Mouse (Mus musculus): Measurements from ENCODE around the gene Zcchc24. TPM values are rescaled to one million over a fixed set of nuclear protein-coding genes. Genes with fewer than 3 reads are reported as not detected.

Gene Zcchc24
- polyA plus RNA-seq, 1 experiment from 2014 or later = 11.4 TPM

GRCm38 (mm10) chr14:25767725-25768203 is 1.1 kb downstream of the Zcchc24 start:
- H3K9ac ChIP-seq (ENCODE audit: low read length) = peak overlapping the region; percentile 61
- peak overlapping the region; percentile 87 for H3K4me2 ChIP-seq
- H3K4me3 ChIP-seq (ENCODE audit: low read depth, low read length) = peak overlapping the region; percentile 54
- H3K4me1 ChIP-seq (ENCODE audit: control insufficient read depth, insufficient read depth, low read length) = peaks cover 25% of the 10 kb centered on the region
- H3K27me3 ChIP-seq (ENCODE audit: control insufficient read depth, insufficient read depth, low read length) = peaks cover 7% of the 10 kb centered on the region
- no peaks in the 10 kb centered on the region for H3K9me3 ChIP-seq (ENCODE audit: control insufficient read depth, low read length)
- H3K27ac ChIP-seq (ENCODE audit: low read depth, low read length) = no peak overlapping the region
- WGBS = 21% methylated on average over 6 of the region's 6 CpGs
- no peaks in the 10 kb centered on the region for H3K36me3 ChIP-seq (ENCODE audit: control insufficient read depth, insufficient read depth, low read length)
- DNase-seq (ENCODE audit: low spot score, missing footprints) (peak; percentile 91), ATAC-seq (ENCODE audit: low FRiP score) (no peak)

DNA sequence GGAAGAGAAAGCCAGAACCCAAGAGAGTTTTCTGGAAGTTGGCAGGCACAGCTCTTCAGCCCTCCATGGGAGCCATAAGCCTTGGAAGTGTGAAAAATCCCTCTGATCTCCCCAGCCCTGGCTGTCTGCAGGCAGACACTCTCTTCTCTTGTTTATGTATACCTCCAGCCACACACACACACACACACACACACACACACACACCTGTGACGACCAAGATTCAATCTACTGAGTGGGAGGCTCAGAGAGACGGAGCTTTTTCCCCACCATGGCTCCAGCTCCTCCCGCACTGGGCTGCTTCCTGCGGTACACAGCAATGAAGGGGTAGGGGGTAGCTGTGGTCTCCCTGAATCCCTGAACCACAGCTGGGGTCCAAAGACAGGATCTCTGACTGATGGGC is 2.4 kb downstream of the Zcchc24 start:
- ATAC-seq (ENCODE audit: low FRiP score) = no peak
- DNase-seq (ENCODE audit: low spot score, missing footprints) = no peak
- Histone ChIP-seq H3K9me3 (ENCODE audit: control insufficient read depth, low read length) (no peaks in the 10 kb centered on the region), H3K27ac (ENCODE audit: low read depth, low read length) (no peak overlapping the region), H3K9ac (ENCODE audit: low read length) (no peak overlapping the region; the same call in 1 of the 2 replicates), H3K4me1 (ENCODE audit: control insufficient read depth, insufficient read depth, low read length) (peaks cover 25% of the 10 kb centered on the region), H3K36me3 (ENCODE audit: control insufficient read depth, insufficient read depth, low read length) (no peaks in the 10 kb centered on the region), H3K27me3 (ENCODE audit: control insufficient read depth, insufficient read depth, low read length) (peaks cover 7% of the 10 kb centered on the region), H3K4me2 (peak overlapping the region; percentile 87), H3K4me3 (ENCODE audit: low read depth, low read length) (no peak overlapping the region)
- WGBS = 57% methylated on average over 4 of the region's 4 CpGs

GRCm38 (mm10) chr14:25765921-25766320 is 2.9 kb downstream of the Zcchc24 start:
- peaks cover 25% of the 10 kb centered on the region for H3K4me1 ChIP-seq (ENCODE audit: control insufficient read depth, insufficient read depth, low read length)
- no peaks in the 10 kb centered on the region for H3K9me3 ChIP-seq (ENCODE audit: control insufficient read depth, low read length)
- ATAC-seq (ENCODE audit: low FRiP score) (peak; percentile 27), DNase-seq (ENCODE audit: low spot score, missing footprints) (no peak)
- no peak overlapping the region for H3K9ac ChIP-seq (ENCODE audit: low read length)
- H3K4me3 ChIP-seq (ENCODE audit: low read depth, low read length) = no peak overlapping the region
- peak overlapping the region; percentile 12 for H3K4me2 ChIP-seq
- 19% methylated on average over 8 of the region's 8 CpGs for WGBS
- H3K27ac ChIP-seq (ENCODE audit: low read depth, low read length) = no peak overlapping the region
- H3K36me3 ChIP-seq (ENCODE audit: control insufficient read depth, insufficient read depth, low read length) = no peaks in the 10 kb centered on the region
- peaks cover 7% of the 10 kb centered on the region for H3K27me3 ChIP-seq (ENCODE audit: control insufficient read depth, insufficient read depth, low read length)

GRCm38 (mm10) chr14:25765146-25765545 is 3.7 kb downstream of the Zcchc24 start:
- H3K4me2 ChIP-seq = no peak overlapping the region
- DNase-seq (ENCODE audit: low spot score, missing footprints) (no peak), ATAC-seq (ENCODE audit: low FRiP score) (no peak)
- H3K9ac ChIP-seq (ENCODE audit: low read length) = no peak overlapping the region
- no peak overlapping the region for H3K27ac ChIP-seq (ENCODE audit: low read depth, low read length)
- WGBS = 40% methylated on average over 12 of the region's 12 CpGs
- H3K36me3 ChIP-seq (ENCODE audit: control insufficient read depth, insufficient read depth, low read length) = no peaks in the 10 kb centered on the region
- no peaks in the 10 kb centered on the region for H3K9me3 ChIP-seq (ENCODE audit: control insufficient read depth, low read length)
- peaks cover 7% of the 10 kb centered on the region for H3K27me3 ChIP-seq (ENCODE audit: control insufficient read depth, insufficient read depth, low read length)
- peaks cover 25% of the 10 kb centered on the region for H3K4me1 ChIP-seq (ENCODE audit: control insufficient read depth, insufficient read depth, low read length)
- H3K4me3 ChIP-seq (ENCODE audit: low read depth, low read length) = no peak overlapping the region

DNA sequence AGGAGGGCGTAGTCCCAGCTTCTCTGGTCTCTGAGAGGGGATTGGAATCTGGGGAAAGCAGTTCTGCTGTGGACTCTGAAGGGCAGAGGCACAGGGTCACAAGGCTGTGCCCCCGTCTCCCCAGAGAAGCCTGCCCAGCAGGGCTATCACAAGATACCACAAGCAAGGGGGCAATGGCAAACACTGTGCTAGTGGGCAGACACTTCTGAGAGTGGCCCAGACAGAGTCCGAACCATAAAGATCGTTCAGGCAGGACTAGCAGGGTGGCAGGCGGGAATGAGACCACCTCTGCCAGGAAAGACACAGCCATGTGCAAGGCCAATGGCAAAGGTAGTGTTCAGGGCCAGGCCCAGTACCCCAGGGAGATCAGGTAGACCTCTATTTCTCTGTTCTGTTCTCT is 7.7 kb downstream of the Zcchc24 start:
- WGBS = 92% methylated on average over 5 of the region's 5 CpGs
- no peak overlapping the region for H3K27ac ChIP-seq (ENCODE audit: low read depth, low read length)
- no peaks in the 10 kb centered on the region for H3K9me3 ChIP-seq (ENCODE audit: control insufficient read depth, low read length)
- no peak overlapping the region for H3K4me2 ChIP-seq
- H3K4me3 ChIP-seq (ENCODE audit: low read depth, low read length) = no peak overlapping the region
- DNase-seq (ENCODE audit: low spot score, missing footprints) (no peak), ATAC-seq (ENCODE audit: low FRiP score) (no peak)
- peaks cover 7% of the 10 kb centered on the region for H3K4me1 ChIP-seq (ENCODE audit: control insufficient read depth, insufficient read depth, low read length)
- H3K36me3 ChIP-seq (ENCODE audit: control insufficient read depth, insufficient read depth, low read length) = no peaks in the 10 kb centered on the region
- no peaks in the 10 kb centered on the region for H3K27me3 ChIP-seq (ENCODE audit: control insufficient read depth, insufficient read depth, low read length)
- no peak overlapping the region for H3K9ac ChIP-seq (ENCODE audit: low read length)

DNA sequence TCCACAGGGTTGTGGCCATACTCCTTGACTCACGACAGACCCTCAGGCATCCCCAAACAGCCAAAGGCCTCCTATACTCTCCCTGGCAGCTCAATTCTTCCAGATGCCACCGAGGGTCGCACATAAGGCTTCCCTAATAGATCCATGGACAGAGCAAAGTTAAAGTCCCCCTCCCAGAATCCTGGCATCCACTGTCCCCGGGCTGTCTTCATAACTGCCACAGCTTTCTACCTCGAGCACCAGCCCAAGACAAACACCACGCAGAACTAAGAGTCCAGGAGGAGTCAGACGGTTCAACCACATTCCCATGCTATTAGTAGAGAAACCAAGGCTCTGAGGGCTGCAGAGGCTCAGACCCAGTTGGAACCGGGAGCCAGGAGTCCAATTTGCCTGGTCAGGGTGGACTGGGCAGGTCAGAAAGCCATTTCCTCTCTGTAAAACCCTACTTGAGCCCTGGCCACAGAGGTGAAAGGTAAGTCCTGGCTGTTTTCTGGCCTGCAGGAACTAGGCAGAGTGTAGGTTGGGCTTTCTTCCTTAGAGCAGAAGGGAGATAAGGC is 8.8 kb downstream of the Zcchc24 start:
- Histone ChIP-seq H3K9ac (ENCODE audit: low read length) (no peak overlapping the region), H3K36me3 (ENCODE audit: control insufficient read depth, insufficient read depth, low read length) (no peaks in the 10 kb centered on the region), H3K4me1 (ENCODE audit: control insufficient read depth, insufficient read depth, low read length) (no peaks in the 10 kb centered on the region; the same call in 1 of the 2 replicates), H3K27me3 (ENCODE audit: control insufficient read depth, insufficient read depth, low read length) (no peaks in the 10 kb centered on the region), H3K4me3 (ENCODE audit: low read depth, low read length) (no peak overlapping the region), H3K27ac (ENCODE audit: low read depth, low read length) (no peak overlapping the region), H3K9me3 (ENCODE audit: control insufficient read depth, low read length) (no peaks in the 10 kb centered on the region), H3K4me2 (no peak overlapping the region)
- ATAC-seq (ENCODE audit: low FRiP score) = no peak
- DNase-seq (ENCODE audit: low spot score, missing footprints) = no peak
- 75% methylated on average over 8 of the region's 8 CpGs for WGBS

DNA sequence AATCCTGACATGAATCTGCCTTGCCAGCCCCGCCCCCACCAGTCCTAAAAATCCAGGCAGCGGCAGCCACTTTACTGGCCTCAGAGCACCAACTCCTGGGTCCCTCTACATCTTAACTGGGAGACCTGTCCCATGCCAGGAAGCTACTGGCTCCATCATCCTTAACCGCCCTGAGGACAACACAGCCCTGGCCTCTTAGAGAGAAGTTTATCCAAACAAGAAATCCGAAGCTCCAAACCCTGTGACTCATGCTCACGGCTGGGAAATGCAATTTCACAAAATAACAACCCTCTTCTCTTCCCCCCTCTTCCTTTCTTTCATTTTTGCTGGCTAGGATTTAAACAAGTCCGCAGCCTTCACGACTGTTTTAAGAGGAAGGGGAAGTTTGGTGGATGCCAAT is 9.3 kb downstream of the Zcchc24 start:
- H3K36me3 ChIP-seq (ENCODE audit: control insufficient read depth, insufficient read depth, low read length) = no peaks in the 10 kb centered on the region
- no peak overlapping the region for H3K4me3 ChIP-seq (ENCODE audit: low read depth, low read length)
- H3K9me3 ChIP-seq (ENCODE audit: control insufficient read depth, low read length) = no peaks in the 10 kb centered on the region
- no peak overlapping the region for H3K27ac ChIP-seq (ENCODE audit: low read depth, low read length)
- H3K4me1 ChIP-seq (ENCODE audit: control insufficient read depth, insufficient read depth, low read length) = no peaks in the 10 kb centered on the region
- DNase-seq (ENCODE audit: low spot score, missing footprints) = no peak
- H3K9ac ChIP-seq (ENCODE audit: low read length) = no peak overlapping the region
- no peak overlapping the region for H3K4me2 ChIP-seq
- whole genome bisulfite sequencing = 76% methylated on average over 7 of the region's 7 CpGs
- H3K27me3 ChIP-seq (ENCODE audit: control insufficient read depth, insufficient read depth, low read length) = no peaks in the 10 kb centered on the region
- ATAC-seq (ENCODE audit: low FRiP score) = no peak

- H3K4me2 ChIP-seq = no peak overlapping the region
- H3K4me1 ChIP-seq (ENCODE audit: control insufficient read depth, insufficient read depth, low read length) = no peaks in the 10 kb centered on the region
- H3K9me3 ChIP-seq (ENCODE audit: control insufficient read depth, low read length) = no peaks in the 10 kb centered on the region
- no peaks in the 10 kb centered on the region for H3K27me3 ChIP-seq (ENCODE audit: control insufficient read depth, insufficient read depth, low read length)
- no peak overlapping the region for H3K9ac ChIP-seq (ENCODE audit: low read length)
- H3K36me3 ChIP-seq (ENCODE audit: control insufficient read depth, insufficient read depth, low read length) = no peaks in the 10 kb centered on the region
- ATAC-seq (ENCODE audit: low FRiP score) (no peak), DNase-seq (ENCODE audit: low spot score, missing footprints) (no peak)
- H3K4me3 ChIP-seq (ENCODE audit: low read depth, low read length) = no peak overlapping the region
- no peak overlapping the region for H3K27ac ChIP-seq (ENCODE audit: low read depth, low read length)
- WGBS = 80% methylated on average over 4 of the region's 4 CpGs
Measured at GRCm38 (mm10) chr14:25757917-25758316, 10.9 kb downstream of the Zcchc24 start.

DNA sequence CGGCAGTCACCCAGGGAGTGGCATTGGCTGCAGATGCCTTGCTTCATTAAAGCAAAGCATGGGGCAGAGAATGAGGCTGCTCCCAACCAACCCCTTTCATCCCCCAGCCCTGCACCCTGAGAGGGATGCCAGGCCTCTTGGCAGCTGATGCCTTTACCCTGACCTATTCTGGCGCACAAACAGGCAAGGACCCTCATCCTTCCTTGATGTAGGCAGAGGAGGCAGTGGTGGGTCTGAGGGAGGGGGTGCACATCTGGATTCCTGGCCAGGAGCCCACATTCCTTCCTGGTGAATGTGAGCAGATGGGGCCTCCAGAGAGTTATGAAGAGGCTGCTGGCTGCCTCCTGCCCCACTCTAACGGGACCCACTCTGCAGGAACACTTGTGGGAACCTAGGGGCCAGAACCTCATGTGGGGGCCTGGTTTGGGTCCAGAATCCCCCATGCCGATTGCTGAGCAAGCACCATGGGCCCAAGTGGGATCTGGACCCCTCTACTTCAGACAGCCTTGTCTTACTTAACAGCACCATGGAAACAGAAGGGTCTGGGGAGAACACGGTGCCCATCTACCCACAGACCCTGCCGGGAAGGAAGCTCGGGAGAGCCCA is 12.4 kb downstream of the Zcchc24 start:
- H3K27ac ChIP-seq (ENCODE audit: low read depth, low read length) = no peak overlapping the region
- no peaks in the 10 kb centered on the region for H3K27me3 ChIP-seq (ENCODE audit: control insufficient read depth, insufficient read depth, low read length)
- no peak overlapping the region for H3K9ac ChIP-seq (ENCODE audit: low read length)
- H3K36me3 ChIP-seq (ENCODE audit: control insufficient read depth, insufficient read depth, low read length) = no peaks in the 10 kb centered on the region
- H3K4me2 ChIP-seq = no peak overlapping the region
- DNase-seq (ENCODE audit: low spot score, missing footprints) (no peak), ATAC-seq (ENCODE audit: low FRiP score) (no peak)
- 79% methylated on average over 7 of the region's 7 CpGs for WGBS
- no peaks in the 10 kb centered on the region for H3K9me3 ChIP-seq (ENCODE audit: control insufficient read depth, low read length)
- H3K4me3 ChIP-seq (ENCODE audit: low read depth, low read length) = no peak overlapping the region
- no peaks in the 10 kb centered on the region for H3K4me1 ChIP-seq (ENCODE audit: control insufficient read depth, insufficient read depth, low read length)
